Mouse (Mus musculus) liver, adult 2 months (tissue): ENCODE data around the gene Adgrl2.

ENCODE experiments used
- CTCF ChIP-seq: fragments of 200-500 bp; IDR thresholded peaks from 2 replicates; pipeline ENCODE4 v1.5.1; 2011; ENCODE audit warnings: low read depth, low read length, control low read depth
- POLR2A ChIP-seq: fragments of 200-500 bp; IDR thresholded peaks from 2 replicates; pipeline ENCODE4 v1.6.1; 2011; ENCODE audit warnings: low read length, control low read depth; ENCODE audit not compliant: insufficient read depth; ENCODE audit errors: extremely low read depth

GRCm38 (mm10) chr3:148866633-148867032 is 123.7 kb downstream of the Adgrl2 start:
- TF ChIP-seq POLR2A, result no peak
- no peak for TF ChIP-seq CTCF
